Mouse (Mus musculus) spleen, adult 2 months (tissue): ENCODE results near the gene B4galt5. TPM values are rescaled to one million over a fixed set of nuclear protein-coding genes. Genes with fewer than 3 reads are reported as not detected.

Experiments used
- DNase-seq, 2 experiments: peaks; one replicate each; pipeline versions ENCODE4 v3.0.0 to v3.0.0-alpha.2; 2012 to 2021; ENCODE audit warnings: low spot score in 2 of 2, low read depth in 1 of 2
- H3K27ac ChIP-seq: fragments of 200-500 bp; 2 replicates; pipeline ENCODE4 v1.5.1; 2012; ENCODE audit warnings: low read length, inconsistent platforms; ENCODE audit not compliant: insufficient read depth
- H3K27me3 ChIP-seq: fragments of 200-500 bp; 2 replicates; pipeline ENCODE4 v1.6.1; 2012; ENCODE audit warnings: mild to moderate bottlenecking, moderate library complexity, low read length, inconsistent platforms; ENCODE audit not compliant: control insufficient read depth, insufficient read depth
- H3K36me3 ChIP-seq: fragments of 200-500 bp; 2 replicates; pipeline ENCODE4 v1.6.1; 2012; ENCODE audit warnings: mild to moderate bottlenecking, low read length, inconsistent platforms; ENCODE audit not compliant: control insufficient read depth, insufficient read depth
- H3K4me1 ChIP-seq: fragments of 200-500 bp; 2 replicates; pipeline ENCODE4 v1.6.1; 2011; ENCODE audit warnings: inconsistent platforms; ENCODE audit not compliant: control insufficient read depth, insufficient read depth, insufficient read length
- H3K4me3 ChIP-seq: fragments of 200-500 bp; 2 replicates; pipeline ENCODE4 v1.5.1; 2011; ENCODE audit warnings: mild to moderate bottlenecking, inconsistent platforms; ENCODE audit not compliant: insufficient read depth, insufficient read length; ENCODE audit errors: extremely low read depth
- CTCF ChIP-seq: fragments of 200-500 bp; IDR thresholded peaks from 2 replicates; pipeline ENCODE4 v1.5.1; 2011; ENCODE audit warnings: mild to moderate bottlenecking, inconsistent platforms; ENCODE audit not compliant: insufficient read depth, insufficient read length, insufficient replicate concordance; ENCODE audit errors: extremely low read depth
- POLR2A ChIP-seq: fragments of 200-500 bp; IDR thresholded peaks from 2 replicates; pipeline ENCODE4 v1.6.1; 2011; ENCODE audit warnings: low read depth, low read length, inconsistent platforms
- WGBS: fragments of 180-500 bp; shearing (Covaris S2); methylation state at CpG from one replicate; pipeline ENCODE4 v1.1.7; 2018; 5-methylcytosine and 5-hydroxymethylcytosine counted together
- polyA plus RNA-seq: library from polyadenylated mRNA; depleted of rRNA; stranded (reverse); fragments of >200 nt; gene quantifications from 2 replicates; pipeline ENCODE4 v1.2.3, GENCODE M21; 2012

Gene B4galt5
- polyA plus RNA-seq, 1 experiment: 20.5 TPM

DNA sequence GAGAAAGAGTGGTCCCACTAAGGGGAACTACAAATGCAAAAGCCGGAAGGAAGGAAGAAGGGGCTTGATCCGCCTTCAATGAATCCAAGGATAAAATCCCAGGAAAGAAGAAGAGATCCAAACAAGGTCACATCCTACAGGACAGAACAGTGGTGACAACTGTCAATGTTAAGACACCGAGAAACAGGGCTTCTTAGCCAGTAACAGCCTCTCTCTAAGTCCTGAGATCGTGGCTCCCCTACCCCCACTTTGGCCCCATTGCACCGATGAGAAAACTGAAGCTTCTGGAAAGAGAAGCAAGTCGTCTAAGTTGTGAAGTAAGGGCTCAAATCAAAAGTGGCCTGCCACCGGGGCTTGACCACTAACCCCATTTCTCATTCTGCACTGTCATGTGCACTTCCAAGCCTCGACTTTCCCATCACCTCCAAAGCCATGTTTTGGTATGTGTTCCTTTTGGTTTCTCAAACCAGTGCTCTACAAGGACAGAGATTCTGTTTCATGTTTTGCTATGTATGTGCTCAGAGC is 1.2 kb upstream of the B4galt5 start:
- H3K27me3 ChIP-seq: no peaks in the 10 kb centered on the region
- H3K36me3 ChIP-seq: no peaks in the 10 kb centered on the region
- no peak overlapping the region for H3K4me3 ChIP-seq
- 38% methylated on average over 8 of the region's 8 CpGs for WGBS
- TF ChIP-seq CTCF (no peak), POLR2A (no peak)
- H3K27ac ChIP-seq: peak overlapping the region; percentile 91
- DNase-seq: no peak
- peaks cover 24% of the 10 kb centered on the region; the same call in 1 of the 2 replicates for H3K4me1 ChIP-seq

DNA sequence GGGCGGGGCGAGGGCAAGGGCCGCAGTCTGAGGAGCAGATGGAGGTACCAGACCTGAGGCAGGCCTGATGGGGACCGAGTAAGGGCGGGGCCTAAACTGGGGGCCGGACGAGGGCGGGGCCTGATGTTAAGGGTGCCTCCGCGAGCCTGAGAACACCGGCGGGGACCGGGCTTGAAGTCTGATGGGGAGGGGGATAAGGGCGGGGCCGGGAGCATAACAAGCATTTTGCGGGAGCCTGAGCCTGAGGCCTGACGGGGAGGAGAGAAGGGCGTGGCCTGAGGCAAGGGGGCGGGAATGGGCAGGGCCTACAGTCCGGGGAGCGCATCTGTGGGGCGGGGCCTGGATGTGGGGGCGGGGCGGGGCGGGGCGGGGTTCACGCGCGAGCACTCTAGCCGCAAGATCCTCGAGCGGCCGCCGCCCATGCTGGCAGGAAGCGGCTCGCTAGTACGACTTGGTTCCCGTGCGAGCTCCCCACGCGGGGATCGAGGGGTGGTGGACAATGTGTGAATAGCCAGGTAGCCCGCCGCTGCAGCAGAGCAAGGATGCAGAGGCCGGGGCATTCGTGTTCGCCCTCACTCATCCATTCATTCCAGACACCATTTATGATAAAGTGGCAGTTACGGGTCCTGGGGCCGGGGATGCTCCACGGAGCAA is 427 bp upstream of the B4galt5 start:
- 2% methylated on average over 46 of the region's 50 CpGs for WGBS
- TF ChIP-seq POLR2A: peak; percentile 70
- no peak for TF ChIP-seq CTCF
- peak overlapping the region; percentile 91 for H3K27ac ChIP-seq
- no peaks in the 10 kb centered on the region for H3K36me3 ChIP-seq
- peak overlapping the region; percentile 61 for H3K4me3 ChIP-seq
- H3K27me3 ChIP-seq: no peaks in the 10 kb centered on the region
- peaks cover 24% of the 10 kb centered on the region; the same call in 1 of the 2 replicates for H3K4me1 ChIP-seq
- peak; percentile 96 to 97 for DNase-seq

DNA sequence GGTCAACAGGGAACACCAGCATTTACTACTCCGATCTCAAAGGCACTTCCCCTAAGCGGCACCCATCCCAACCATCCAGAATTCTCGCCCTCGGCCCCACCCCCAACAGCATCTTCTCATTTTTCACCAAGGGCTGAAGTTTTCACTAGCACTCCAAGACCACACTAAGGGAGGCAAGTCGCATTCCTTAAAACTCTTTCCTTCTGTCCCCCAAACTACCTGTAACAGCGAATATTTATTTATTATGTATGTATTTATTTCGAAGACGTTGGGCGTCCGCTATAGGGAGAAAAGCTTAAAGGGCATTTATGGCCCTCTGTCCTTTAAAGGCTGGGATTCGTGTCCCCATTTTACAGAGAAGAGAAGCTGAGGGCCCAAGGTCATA is 1.0 kb downstream of the B4galt5 start:
- TF ChIP-seq CTCF (no peak), POLR2A (no peak)
- no peak for DNase-seq
- H3K36me3 ChIP-seq: no peaks in the 10 kb centered on the region
- WGBS: 9% methylated on average over 11 of the region's 11 CpGs
- H3K27me3 ChIP-seq: no peaks in the 10 kb centered on the region
- peak overlapping the region; percentile 92; the same call in 1 of the 2 replicates for H3K27ac ChIP-seq
- peak overlapping the region; percentile 84 for H3K4me3 ChIP-seq
- H3K4me1 ChIP-seq: peaks cover 24% of the 10 kb centered on the region; the same call in 1 of the 2 replicates

DNA sequence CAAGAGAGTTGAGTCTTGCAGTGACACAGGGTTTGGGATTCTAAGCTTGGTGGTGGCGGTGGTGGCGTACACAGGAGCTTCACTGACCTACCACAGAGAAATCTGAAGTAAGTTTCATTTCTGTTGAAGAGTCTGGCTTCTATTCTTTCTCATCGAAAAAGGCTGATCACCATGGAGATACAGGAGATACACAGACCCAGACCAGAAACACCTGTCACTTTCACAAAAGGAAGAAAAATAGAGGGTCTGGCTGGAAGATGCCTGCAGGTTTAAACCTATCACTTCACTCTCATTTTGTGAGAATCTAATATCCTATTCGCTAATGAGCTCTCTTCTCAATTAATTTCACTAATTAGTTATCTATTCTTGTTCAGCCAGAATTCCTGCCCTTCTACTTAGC is 1.6 kb downstream of the B4galt5 start:
- no peaks in the 10 kb centered on the region for H3K27me3 ChIP-seq
- 31% methylated on average over 4 of the region's 4 CpGs for WGBS
- no peaks in the 10 kb centered on the region for H3K36me3 ChIP-seq
- H3K4me3 ChIP-seq: peak overlapping the region; percentile 0; the same call in 1 of the 2 replicates
- DNase-seq: no peak
- H3K4me1 ChIP-seq: peaks cover 20% of the 10 kb centered on the region; the same call in 1 of the 2 replicates
- TF ChIP-seq CTCF (no peak), POLR2A (no peak)
- no peak overlapping the region for H3K27ac ChIP-seq

DNA sequence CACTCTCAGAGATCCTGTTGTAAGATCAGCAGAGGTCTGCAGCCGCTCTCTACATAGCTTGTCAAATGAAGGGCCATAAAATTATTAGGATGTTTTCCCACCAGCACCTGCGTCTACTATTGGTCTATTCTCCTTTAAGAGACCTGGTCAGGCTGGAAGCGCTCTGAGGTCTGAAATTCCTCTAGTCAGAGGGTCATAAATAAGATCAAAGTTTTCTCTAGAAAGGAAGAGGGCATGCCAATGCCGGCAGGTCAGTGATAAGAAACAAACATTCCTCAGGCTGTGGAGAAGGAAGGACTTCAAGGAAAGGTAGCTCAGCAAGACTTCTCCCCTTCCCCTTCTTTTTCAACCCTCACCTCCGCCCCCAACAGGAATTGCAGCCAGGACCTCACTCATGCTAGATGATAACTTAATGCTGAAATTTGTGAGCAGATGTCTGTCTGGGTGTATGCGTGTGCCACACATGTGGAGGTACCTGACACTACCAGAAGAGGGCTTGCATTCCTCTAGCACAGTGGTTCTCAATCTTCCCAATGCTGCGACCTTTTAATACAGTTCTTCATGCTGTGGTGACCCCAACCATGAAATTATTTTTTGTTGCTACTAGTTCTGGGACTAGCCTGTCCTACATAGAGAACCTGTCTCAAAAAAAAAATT is 3.3 kb downstream of the B4galt5 start:
- Histone ChIP-seq H3K27ac (no peak overlapping the region), H3K4me3 (no peak overlapping the region), H3K27me3 (no peaks in the 10 kb centered on the region), H3K36me3 (no peaks in the 10 kb centered on the region), H3K4me1 (peaks cover 8% of the 10 kb centered on the region; the same call in 1 of the 2 replicates)
- 77% methylated on average over 7 of the region's 7 CpGs for WGBS
- no peak for TF ChIP-seq CTCF
- no peak for TF ChIP-seq POLR2A
- no peak for DNase-seq

DNA sequence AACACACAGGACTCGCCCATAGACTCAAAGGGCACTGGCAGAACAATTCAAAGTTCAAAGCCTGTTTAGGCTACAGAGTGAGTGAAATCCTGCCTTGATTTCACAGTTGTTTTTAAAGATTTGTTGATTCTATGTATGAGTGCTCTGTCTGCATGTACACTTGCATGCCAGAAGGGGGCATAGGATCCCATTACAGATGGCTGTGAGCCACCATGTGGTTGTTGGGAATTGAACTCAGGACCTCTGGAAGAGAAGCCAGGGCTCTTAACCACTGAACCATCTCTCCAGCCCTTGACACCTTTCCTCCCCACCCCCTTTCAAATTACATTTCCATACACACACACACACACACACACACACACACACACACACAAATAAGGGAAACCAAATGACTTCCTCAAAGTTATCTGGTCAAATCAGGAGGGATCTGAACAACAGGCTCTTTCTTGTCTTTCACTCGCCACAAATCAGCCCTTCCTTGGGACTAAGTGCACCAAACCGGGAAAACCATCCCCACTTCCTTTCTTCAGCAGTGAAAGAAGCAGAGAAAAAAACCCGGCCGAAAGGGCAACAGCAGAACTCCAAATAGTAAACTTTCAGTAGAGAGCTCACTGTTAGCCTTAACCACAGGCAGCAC is 4.0 kb downstream of the B4galt5 start:
- no peaks in the 10 kb centered on the region for H3K27me3 ChIP-seq
- no peak overlapping the region for H3K4me3 ChIP-seq
- H3K36me3 ChIP-seq: no peaks in the 10 kb centered on the region
- H3K27ac ChIP-seq: no peak overlapping the region
- DNase-seq: no peak
- H3K4me1 ChIP-seq: peaks cover 1% of the 10 kb centered on the region; the same call in 1 of the 2 replicates
- TF ChIP-seq CTCF: no peak
- no peak for TF ChIP-seq POLR2A
- 41% methylated on average over 5 of the region's 5 CpGs for WGBS
